Mouse (Mus musculus) ES-E14 (cell line): ENCODE measurements around the gene Cic.

Experiments used
- CHD2 ChIP-seq: IDR thresholded peaks from 2 replicates; pipeline ENCODE4 v1.6.1; 2014; ENCODE audit warnings: mild to moderate bottlenecking, low read depth, low read length, inconsistent platforms
- MAFK ChIP-seq: IDR thresholded peaks from 2 replicates; pipeline ENCODE4 v1.6.1; 2014; ENCODE audit warnings: mild to moderate bottlenecking, low read depth, low read length, inconsistent platforms; ENCODE audit not compliant: insufficient read depth

- no peak for TF ChIP-seq MAFK
- TF ChIP-seq CHD2 = no peak
Observed at GRCm38 (mm10) chr7:25311193-25311592, 43.7 kb downstream of the Cic start.
